18 mouse cellular contexts compared by ENCODE assay signal in the genomic region with DNA sequence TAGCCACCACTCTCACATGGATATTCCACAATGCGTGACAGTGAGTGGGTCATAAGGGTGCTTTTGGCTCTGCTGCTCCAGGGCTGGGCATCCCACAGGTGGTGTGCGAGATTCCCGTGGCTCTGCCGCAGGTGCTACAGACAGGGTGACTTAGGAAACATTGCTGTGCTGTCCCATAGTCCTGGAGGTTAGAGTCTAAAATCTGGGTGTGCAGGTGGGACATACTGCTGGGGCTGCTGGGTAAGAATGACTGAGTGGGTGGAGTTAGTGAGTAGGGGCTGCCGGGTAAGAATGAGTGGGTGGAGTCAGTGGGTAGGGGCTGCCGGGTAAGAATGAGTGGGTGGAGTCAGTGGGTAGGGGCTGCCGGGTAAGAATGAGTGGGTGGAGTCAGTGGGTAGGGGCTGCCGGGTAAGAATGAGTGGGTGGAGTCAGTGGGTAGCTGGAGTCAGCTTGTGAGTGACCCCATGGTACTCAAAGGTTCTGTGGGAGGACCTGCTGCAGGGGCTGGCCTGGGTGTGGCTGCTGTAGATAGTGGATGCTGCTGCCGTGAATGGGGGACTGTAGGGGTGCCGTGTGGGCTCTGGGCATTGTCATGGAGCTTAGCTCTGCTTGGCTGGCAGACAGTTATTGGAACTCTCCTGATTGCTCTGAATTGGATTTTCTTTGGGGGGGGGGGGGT. TPM values are rescaled to one million over a fixed set of nuclear protein-coding genes. Genes with fewer than 3 reads are reported as not detected.
DNase-seq lines count a peak whose midpoint lies in the region; ATAC-seq and TF ChIP-seq lines count a peak whose summit lies in the region.
"Had no signal": no experiment of that assay in that cellular context is flagged by ENCODE, and none has a peak within 500 bp of the region (broad histone marks: within the 10 kb centered on the region; RNA-seq: fewer than 3 reads in every experiment).

No protein-coding gene starts in this region.

- H3K9me3 ChIP-seq in liver, embryonic 11.5 days (ENCODE audit: control insufficient read depth, low read length) = no peaks in the 10 kb centered on the region
- H3K9me3 ChIP-seq in hindbrain, embryonic 16.5 days (ENCODE audit: control insufficient read depth, low read length) = no peaks in the 10 kb centered on the region
- no peaks in the 10 kb centered on the region for H3K9me3 ChIP-seq in forebrain, embryonic 12.5 days
- H3K9me3 ChIP-seq: forebrain, embryonic 13.5 days; kidney, embryonic 15.5 days; limb, embryonic 10.5 days; liver, embryonic 15.5 days; midbrain, embryonic 10.5 days; neural tube, embryonic 13.5 days had no signal

- no peaks in the 10 kb centered on the region for H3K27me3 ChIP-seq in testis, adult 2 months (ENCODE audit: control insufficient read depth, insufficient read depth, low read length)
- H3K27me3 ChIP-seq in liver, embryonic 11.5 days (replicated peaks; ENCODE audit: control insufficient read depth, insufficient read depth, low read length) = no peaks in the 10 kb centered on the region
- no peaks in the 10 kb centered on the region for H3K27me3 ChIP-seq in hindbrain, embryonic 16.5 days (replicated peaks; ENCODE audit: control insufficient read depth, insufficient read depth, low read length)
- H3K27me3 ChIP-seq in forebrain, embryonic 12.5 days = 0 out of 2 replicates have a peak, but pooled peaks cover 13% of the 10 kb centered on the region
- H3K27me3 ChIP-seq: forebrain, embryonic 13.5 days; kidney, embryonic 15.5 days; liver, embryonic 15.5 days; neural tube, embryonic 13.5 days had no signal

- TF ChIP-seq POLR2A in testis, adult 2 months (IDR thresholded peaks at IDR 0.05; ENCODE audit: control insufficient read depth, low read depth, low read length) = no peak

- H3K9ac ChIP-seq in liver, embryonic 11.5 days (ENCODE audit: low read depth, low read length) = no peak overlapping the region
- H3K9ac ChIP-seq in hindbrain, embryonic 16.5 days (ENCODE audit: low read depth, low read length) = no peak overlapping the region
- H3K9ac ChIP-seq in forebrain, embryonic 12.5 days = no peak overlapping the region
- H3K9ac ChIP-seq: forebrain, embryonic 13.5 days; kidney, embryonic 15.5 days; liver, embryonic 15.5 days; neural tube, embryonic 13.5 days had no signal

- peak; percentile 69 for ATAC-seq in liver, embryonic 11.5 days (replicated peaks; ENCODE audit: low FRiP score)
- ATAC-seq in hindbrain, embryonic 16.5 days = no peak
- ATAC-seq in forebrain, embryonic 12.5 days (ENCODE audit: low FRiP score) = no peak
- ATAC-seq: CD4-positive, CD25-positive, alpha-beta regulatory T cell, adult 4 months; forebrain, embryonic 13.5 days had no signal

- H3K36me3 ChIP-seq in testis, adult 2 months (ENCODE audit: control insufficient read depth, insufficient read depth, low read length) = no peaks in the 10 kb centered on the region
- H3K36me3 ChIP-seq in liver, embryonic 11.5 days (ENCODE audit: control insufficient read depth, insufficient read depth, low read length) = no peaks in the 10 kb centered on the region
- no peaks in the 10 kb centered on the region for H3K36me3 ChIP-seq in hindbrain, embryonic 16.5 days (ENCODE audit: control insufficient read depth, insufficient read depth, low read length)
- no peaks in the 10 kb centered on the region for H3K36me3 ChIP-seq in forebrain, embryonic 12.5 days (replicated peaks)
- H3K36me3 ChIP-seq: kidney, embryonic 15.5 days; limb, embryonic 10.5 days; liver, embryonic 15.5 days; midbrain, embryonic 10.5 days; neural tube, embryonic 13.5 days had no signal

- DNase-seq in testis, postnatal 10 days (ENCODE audit: low spot score) = no peak
- peak; percentile 55 for DNase-seq in WW6 (ENCODE audit: low read depth, low spot score)
- DNase-seq in liver, embryonic 11.5 days (ENCODE audit: low spot score) = no peak
- DNase-seq in heart, adult 18-20 months = no peak
- DNase-seq: cerebellum, postnatal 10 days; lung, postnatal 14 days; right cerebral cortex, postnatal 4 days had no signal

- peak overlapping the region; percentile 20 for H3K4me2 ChIP-seq in liver, embryonic 11.5 days
- H3K4me2 ChIP-seq in hindbrain, embryonic 16.5 days (ENCODE audit: low read length) = no peak overlapping the region
- no peak overlapping the region for H3K4me2 ChIP-seq in forebrain, embryonic 12.5 days
- H3K4me2 ChIP-seq: forebrain, embryonic 13.5 days; kidney, embryonic 15.5 days; liver, embryonic 15.5 days; neural tube, embryonic 13.5 days had no signal

- H3K27ac ChIP-seq in testis, adult 2 months (ENCODE audit: control insufficient read depth, insufficient read depth, low read depth, low read length) = peak overlapping the region; percentile 26; the same call in 1 of the 2 replicates
- H3K27ac ChIP-seq in liver, embryonic 11.5 days (ENCODE audit: low read depth, low read length) = no peak overlapping the region
- H3K27ac ChIP-seq in hindbrain, embryonic 16.5 days (ENCODE audit: low read depth, low read length) = no peak overlapping the region
- no peak overlapping the region for H3K27ac ChIP-seq in forebrain, embryonic 12.5 days
- H3K27ac ChIP-seq: forebrain, embryonic 13.5 days; kidney, embryonic 15.5 days; limb, embryonic 10.5 days; liver, embryonic 15.5 days; midbrain, embryonic 10.5 days; neural tube, embryonic 13.5 days had no signal

- WGBS in liver, embryonic 11.5 days = 33% methylated on average over 10 of the region's 10 CpGs
- WGBS in hindbrain, embryonic 16.5 days = 42% methylated on average over 10 of the region's 10 CpGs
- WGBS in forebrain, embryonic 12.5 days = 49% methylated on average over 10 of the region's 10 CpGs

- peaks cover 7% of the 10 kb centered on the region for H3K4me1 ChIP-seq in testis, adult 2 months (ENCODE audit: control insufficient read depth, insufficient read depth, low read length)
- H3K4me1 ChIP-seq in liver, embryonic 11.5 days (replicated peaks; ENCODE audit: control insufficient read depth, insufficient read depth, low read length) = 0 out of 2 replicates have a peak, but pooled peaks cover 5% of the 10 kb centered on the region
- H3K4me1 ChIP-seq in hindbrain, embryonic 16.5 days (ENCODE audit: control insufficient read depth, insufficient read depth, low read depth, low read length) = no peaks in the 10 kb centered on the region
- 0 out of 2 replicates have a peak, but pooled peaks cover 2% of the 10 kb centered on the region for H3K4me1 ChIP-seq in forebrain, embryonic 12.5 days
- H3K4me1 ChIP-seq: forebrain, embryonic 13.5 days; limb, embryonic 10.5 days; liver, embryonic 15.5 days; neural tube, embryonic 13.5 days had no signal

- no peak for TF ChIP-seq CTCF in testis, adult 2 months (IDR thresholded peaks at IDR 0.05; ENCODE audit: control insufficient read depth, insufficient read depth, insufficient replicate concordance, low read depth, low read length)

- no peak overlapping the region for H3K4me3 ChIP-seq in testis, adult 2 months (ENCODE audit: control insufficient read depth, low read depth, low read length)
- no peak overlapping the region for H3K4me3 ChIP-seq in liver, embryonic 11.5 days (ENCODE audit: low read depth, low read length)
- H3K4me3 ChIP-seq in hindbrain, embryonic 16.5 days (ENCODE audit: low read length) = no peak overlapping the region
- H3K4me3 ChIP-seq in forebrain, embryonic 12.5 days (replicated peaks) = no peak overlapping the region
- H3K4me3 ChIP-seq: forebrain, embryonic 13.5 days; kidney, embryonic 15.5 days; limb, embryonic 10.5 days; liver, embryonic 15.5 days; midbrain, embryonic 10.5 days; neural tube, embryonic 13.5 days had no signal

RNA-seq across cellular contexts. Expression of a gene that starts 32.8 kb away (rescaled TPM):
- polyA plus RNA-seq in testis, adult 2 months (2012; rRNA removed) = 1.2 and 1.7 TPM in 2 replicates
- polyA plus RNA-seq in liver, embryonic 11.5 days (2014; fragmentation: Nextera tagmentation; extraction: Ambion mirVana) = 0.18 and 0.29 TPM in 2 replicates
- polyA plus RNA-seq in hindbrain, embryonic 16.5 days (2015; fragmentation: Nextera tagmentation; extraction: Ambion mirVana) = 39.3 and 40.2 TPM in 2 replicates
- 10 to 100 TPM; 21.4 to 24.4 TPM for total RNA-seq in heart, adult 18-20 months (2021)
- 1.2 and 1.3 TPM in 2 replicates for polyA plus RNA-seq in forebrain, embryonic 12.5 days (2016; fragmentation: Nextera tagmentation; extraction: Ambion mirVana)
- total RNA-seq: monocyte, adult 5-6 weeks had no signal

RNA-seq across cellular contexts. Expression of a gene that starts 50.7 kb away (rescaled TPM):
- 0.59 and 0.72 TPM in 2 replicates for polyA plus RNA-seq in testis, adult 2 months (2012; rRNA removed)
- polyA plus RNA-seq in liver, embryonic 11.5 days (2014; fragmentation: Nextera tagmentation; extraction: Ambion mirVana) = 4.0 and 4.3 TPM in 2 replicates
- polyA plus RNA-seq in hindbrain, embryonic 16.5 days (2015; fragmentation: Nextera tagmentation; extraction: Ambion mirVana) = 2.6 and 2.7 TPM in 2 replicates
- total RNA-seq in heart, adult 18-20 months (2021) = 10 to 100 TPM in 1 of 2 experiments, 1 to 10 TPM in 1; 8.2 to 10.3 TPM
- polyA plus RNA-seq in forebrain, embryonic 12.5 days (2016; fragmentation: Nextera tagmentation; extraction: Ambion mirVana) = 3.0 and 4.0 TPM in 2 replicates

Comparison
In these comparisons a context has a peak if more than half of its experiments do, and no peak if none do; other contexts are left out.
1. RNA of a gene that starts 32.8 kb away (polyA plus RNA-seq): 39.3 to 40.2 TPM in hindbrain, embryonic 16.5 days; 1.2 to 1.3 TPM in forebrain, embryonic 12.5 days, 1.2 to 1.7 TPM in testis, adult 2 months and 0.18 to 0.29 TPM in liver, embryonic 11.5 days; every median in the first group is over 10 times any median in the second.